Mouse (Mus musculus) adrenal gland, postnatal 4 days (tissue): ENCODE results near the gene Celf6. TPM values are rescaled to one million over a fixed set of nuclear protein-coding genes. Genes with fewer than 3 reads are reported as not detected.

Experiments used
- DNase-seq, 2 experiments: peaks; one replicate each; pipeline ENCODE4 v3.0.0; 2021 to 2022; ENCODE audit warnings: low spot score in 2 of 2, mixed read lengths in 2 of 2
- total RNA-seq, 2 experiments: library from RNA; stranded (reverse); gene quantifications; 2 replicates each; pipeline ENCODE4 v1.2.3; 2021

Gene Celf6
- total RNA-seq, 2 experiments from 2014 or later = 8.0 to 11.5 TPM

GRCm38 (mm10) chr9:59578505-59578867, 769 bp downstream of the Celf6 start:
- no peak for DNase-seq

GRCm38 (mm10) chr9:59584871-59585308, 7.2 kb downstream of the Celf6 start:
- DNase-seq = peak in 1 of 2 experiments; percentile 51

DNA sequence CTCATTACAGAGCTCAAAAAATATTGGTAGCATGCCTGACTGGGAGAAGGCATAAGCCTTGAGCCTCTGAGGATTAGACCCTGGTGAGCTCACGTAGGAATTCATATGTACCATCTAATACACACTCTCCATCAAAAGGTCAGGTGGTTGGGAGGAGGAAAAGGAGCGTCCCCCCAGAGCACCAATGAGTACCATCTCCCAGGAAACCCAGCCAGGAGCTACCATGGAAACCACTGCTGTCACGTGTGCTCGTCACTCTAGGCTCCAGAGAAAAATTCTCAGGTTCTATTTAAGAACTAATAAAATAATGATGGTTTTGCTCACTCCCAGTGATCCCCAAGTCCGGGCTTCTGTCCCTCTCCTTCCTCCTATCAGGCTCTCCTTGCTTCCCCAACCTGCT, 10.5 kb downstream of the Celf6 start:
- DNase-seq = no peak

DNA sequence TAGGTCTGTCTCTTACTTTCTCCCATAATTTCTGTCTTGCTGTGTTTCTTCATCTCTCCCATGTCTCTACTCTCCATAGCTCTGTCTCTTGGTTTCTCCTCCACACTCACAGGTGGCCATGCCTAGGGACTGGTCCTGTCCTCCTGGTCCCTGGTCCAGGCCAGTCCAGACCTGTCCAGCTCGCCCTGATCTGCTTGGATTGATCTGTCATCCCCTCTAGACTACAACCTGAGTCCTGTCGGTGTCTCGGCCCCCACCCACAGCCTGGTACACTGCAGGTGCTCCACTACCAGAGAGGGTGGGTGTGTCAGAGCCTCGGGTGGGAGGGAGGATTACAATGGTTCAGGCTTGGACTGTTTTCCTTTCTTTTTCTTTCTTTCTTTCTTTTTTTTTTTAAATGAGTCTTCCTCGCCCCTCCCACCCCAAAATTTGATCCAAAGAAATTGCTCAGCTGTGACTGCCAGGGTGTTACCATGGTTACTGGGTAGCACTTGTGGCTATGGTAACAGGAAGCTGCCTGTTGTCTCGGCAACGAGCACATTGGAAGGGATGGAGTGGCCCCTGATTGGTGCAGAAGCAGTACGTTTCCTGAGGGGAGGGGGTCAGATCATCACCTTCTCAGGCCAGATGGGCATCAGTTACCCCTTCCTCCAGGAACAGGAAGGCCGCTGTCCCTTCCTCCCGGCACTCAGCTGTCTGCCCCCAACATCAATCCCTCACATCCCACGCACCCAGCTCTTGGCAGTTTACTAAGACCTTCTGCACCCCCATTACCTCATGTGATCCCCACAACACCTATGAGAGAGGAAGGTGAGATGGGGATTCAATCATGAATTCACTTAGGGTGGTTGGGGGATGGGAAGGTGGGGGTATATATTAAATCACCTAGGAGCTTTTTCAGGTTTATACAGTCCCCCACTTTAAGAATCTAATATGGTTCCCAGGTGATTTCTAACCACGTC, 11.3 kb downstream of the Celf6 start:
- DNase-seq = no peak

DNA sequence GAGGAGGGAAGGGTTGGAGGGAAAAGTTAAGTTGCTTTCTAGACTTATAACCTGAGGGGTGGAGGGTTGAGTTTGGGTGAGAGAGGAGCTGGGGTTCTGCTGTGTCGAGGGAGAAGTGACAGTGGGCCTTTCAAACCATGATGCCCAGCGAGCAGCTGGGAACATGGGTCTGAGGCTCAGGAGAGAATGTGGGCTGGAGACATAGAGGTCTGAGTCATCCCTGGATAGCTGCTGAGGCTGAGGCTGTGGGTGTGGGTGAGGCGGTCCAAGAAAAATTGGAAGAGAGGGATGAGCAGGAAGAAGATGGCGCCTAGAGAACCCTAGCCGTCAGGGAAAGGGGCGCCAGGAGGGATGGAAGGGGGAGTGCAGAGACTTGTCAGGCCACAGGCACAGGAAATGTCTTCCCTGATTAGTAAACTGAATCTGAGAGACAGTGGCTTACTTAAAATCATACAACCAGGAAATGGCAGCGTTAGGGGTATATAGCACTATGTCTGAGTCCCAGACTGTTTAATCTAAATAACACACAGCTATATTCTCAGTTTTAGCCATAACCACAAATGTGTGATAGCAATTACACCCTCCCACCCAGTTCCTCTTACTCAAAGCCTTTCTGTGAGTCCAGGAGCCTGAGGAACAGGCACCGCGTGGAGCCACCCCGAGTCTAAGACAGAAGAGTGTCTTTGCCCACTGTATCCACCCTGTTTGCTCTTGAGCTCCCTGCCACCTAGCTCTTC, 12.2 kb downstream of the Celf6 start:
- no peak for DNase-seq

DNA sequence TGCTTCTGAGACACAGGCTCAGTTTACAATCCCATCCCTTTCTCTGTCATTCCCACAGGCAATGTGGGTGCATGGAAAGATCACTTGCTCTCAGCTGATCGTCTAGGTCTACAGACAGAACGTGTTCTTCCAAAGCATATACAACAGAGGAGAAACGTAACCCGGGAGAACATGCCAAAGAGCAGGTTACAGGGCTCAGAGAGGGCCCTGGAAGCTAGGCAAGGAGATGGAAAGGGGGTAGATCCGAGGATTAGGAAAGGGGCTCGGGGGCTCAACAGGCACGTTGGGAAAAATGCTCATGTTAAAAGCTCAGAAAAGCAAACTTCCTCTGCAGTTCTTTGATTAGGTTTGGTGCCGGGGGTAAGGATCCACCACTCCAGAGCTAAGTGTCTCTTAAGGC, 23.9 kb downstream of the Celf6 start:
- no peak for DNase-seq

GRCm38 (mm10) chr9:59605967-59606366, 28.2 kb downstream of the Celf6 start:
- DNase-seq = no peak

- DNase-seq = no peak
Observed at GRCm38 (mm10) chr9:59610950-59611349, 33.2 kb downstream of the Celf6 start.

- no peak for DNase-seq
Observed at GRCm38 (mm10) chr9:59615797-59616196, 38.1 kb downstream of the Celf6 start.

DNA sequence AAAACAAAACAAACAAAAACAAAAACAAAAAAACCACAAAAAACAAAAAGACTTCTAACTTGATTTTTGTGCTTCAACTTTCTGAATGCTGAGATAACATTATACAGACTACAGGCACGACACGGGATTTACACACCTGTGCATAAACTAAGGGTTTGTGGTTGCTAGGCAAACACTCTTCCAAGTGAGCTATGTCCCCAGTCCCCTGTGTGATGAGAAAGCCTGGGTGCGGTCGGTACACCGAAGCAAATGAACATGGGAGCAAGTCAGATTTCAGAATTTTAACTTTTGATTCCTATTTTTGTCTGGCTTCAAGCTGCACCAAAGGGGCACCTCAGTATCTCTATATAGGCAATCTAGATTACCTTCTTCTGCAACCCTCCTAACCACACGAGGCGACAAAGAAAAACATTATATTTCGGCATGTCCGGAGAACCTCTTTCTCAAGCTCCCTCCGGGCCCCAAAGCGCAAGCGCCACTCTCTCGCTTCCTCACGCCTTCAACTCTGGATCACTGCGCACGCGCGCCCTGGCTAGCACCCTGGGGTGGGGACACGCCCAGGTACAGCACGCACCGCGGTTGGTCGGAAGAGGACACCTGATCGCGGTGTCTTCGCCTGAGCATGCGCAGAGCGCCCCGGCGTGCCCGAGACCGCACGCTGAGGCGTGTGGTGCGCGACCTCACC, 39.0 kb downstream of the Celf6 start, which contains the start of gene Parp6:
TSS of gene Parp6 (plus strand) at position 663 of the 685 bp plus-strand sequence.
- peak; percentile 99 to 100 for DNase-seq

DNA sequence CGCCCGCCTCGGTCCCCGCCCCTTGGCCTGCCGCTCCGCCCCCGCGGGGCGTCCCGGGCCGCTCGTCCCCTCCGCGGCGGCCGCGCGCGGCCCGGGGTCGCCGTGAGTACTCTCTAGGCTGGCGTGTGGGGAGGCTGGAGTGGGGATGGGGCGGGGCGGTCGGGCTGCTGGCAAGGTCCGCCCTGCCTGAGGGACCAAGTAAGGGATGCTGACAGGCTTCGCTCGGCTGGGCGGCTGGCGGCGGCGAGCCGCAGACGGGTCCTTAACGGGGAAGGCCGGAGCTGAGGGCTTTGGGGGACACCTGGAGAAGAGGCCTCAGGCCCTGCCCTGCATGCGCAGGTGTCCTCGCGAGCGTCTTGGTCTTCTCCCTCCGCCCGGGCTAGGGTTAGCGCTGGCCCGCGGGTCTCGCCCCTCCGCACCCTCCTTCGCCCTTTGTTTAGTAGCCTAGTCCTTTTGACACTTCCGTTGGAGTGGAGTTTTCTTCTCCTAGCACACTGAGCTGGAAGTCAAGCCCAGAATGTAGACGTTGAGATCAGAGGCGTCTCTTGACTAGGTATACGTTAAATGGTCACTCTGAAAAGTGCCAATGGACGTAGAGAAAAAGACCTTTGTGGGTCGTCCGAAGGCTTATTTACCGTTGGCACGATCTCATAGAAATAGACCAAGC, 39.7 kb downstream of the Celf6 start:
- DNase-seq = peak in 1 of 2 experiments; percentile 7

- DNase-seq = no peak
Observed at GRCm38 (mm10) chr9:59638372-59638771, 60.7 kb downstream of the Celf6 start.

DNA sequence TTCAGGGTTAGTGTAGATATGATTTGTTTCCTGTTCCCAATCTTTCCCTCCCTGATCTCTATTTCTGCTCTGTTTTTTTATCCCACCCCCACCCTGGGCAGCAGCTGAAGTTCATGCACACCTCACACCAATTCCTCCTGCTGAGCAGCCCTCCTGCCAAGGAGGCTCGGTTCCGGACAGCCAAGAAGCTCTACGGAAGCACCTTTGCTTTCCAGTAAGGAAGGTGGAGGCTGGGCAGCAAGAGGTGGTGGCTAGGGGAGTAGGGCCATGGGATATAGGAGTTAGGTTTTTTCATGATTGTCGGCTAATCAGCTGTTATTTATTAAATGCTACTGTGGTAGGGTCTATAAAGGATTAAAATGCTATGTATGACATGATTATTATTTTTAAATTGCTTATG, 62.2 kb downstream of the Celf6 start:
- no peak for DNase-seq

- DNase-seq = no peak
Observed at GRCm38 (mm10) chr9:59641320-59641719, 63.6 kb downstream of the Celf6 start.

DNA sequence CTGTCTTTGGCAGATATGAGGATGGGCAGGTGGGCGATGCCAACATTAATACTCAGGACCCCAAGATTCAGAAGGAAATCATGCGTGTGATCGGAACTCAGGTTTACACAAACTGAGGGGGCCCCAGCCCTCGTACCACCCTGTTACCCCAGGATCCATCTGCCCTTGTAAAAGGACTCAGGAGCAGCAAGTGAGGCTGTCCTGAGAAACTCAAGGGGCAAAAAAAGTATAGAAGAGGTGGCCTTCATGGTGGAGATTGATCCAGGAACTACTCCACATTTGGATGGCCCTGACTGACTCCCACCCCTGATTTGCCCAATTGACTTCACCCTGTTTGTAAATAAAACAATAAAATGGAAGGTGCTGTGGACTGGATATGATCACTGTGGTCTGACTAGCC, 72.2 kb downstream of the Celf6 start:
- no peak for DNase-seq

- no peak for DNase-seq
Observed at GRCm38 (mm10) chr9:59653371-59653770, 75.7 kb downstream of the Celf6 start.

GRCm38 (mm10) chr9:59654450-59654983, 76.8 kb downstream of the Celf6 start:
- DNase-seq = no peak

- peak; percentile 75 to 87 for DNase-seq
Observed at GRCm38 (mm10) chr9:59655958-59656634, 78.4 kb downstream of the Celf6 start, which contains the start of gene Pkm. Pkm (plus strand) TSS chr9:59656368.
